Mouse (Mus musculus) ES-E14 (cell line): Measurements from ENCODE around the gene Lysmd4.

Source experiments
- HCFC1 ChIP-seq: IDR thresholded peaks from 2 replicates; pipeline ENCODE4 v1.6.1; 2012; ENCODE audit warnings: low read length, inconsistent platforms, borderline replicate concordance; ENCODE audit not compliant: insufficient read depth
- MAFK ChIP-seq: IDR thresholded peaks from 2 replicates; pipeline ENCODE4 v1.6.1; 2014; ENCODE audit warnings: mild to moderate bottlenecking, low read depth, low read length, inconsistent platforms; ENCODE audit not compliant: insufficient read depth
- ZC3H11A ChIP-seq: IDR thresholded peaks from 2 replicates; pipeline ENCODE4 v1.6.1; 2012; ENCODE audit warnings: low read depth, mild to moderate bottlenecking, inconsistent platforms, low read length, borderline replicate concordance
- ZNF384 ChIP-seq: IDR thresholded peaks from 2 replicates; pipeline ENCODE4 v1.6.1; 2012; ENCODE audit warnings: low read depth, low read length, inconsistent platforms

DNA sequence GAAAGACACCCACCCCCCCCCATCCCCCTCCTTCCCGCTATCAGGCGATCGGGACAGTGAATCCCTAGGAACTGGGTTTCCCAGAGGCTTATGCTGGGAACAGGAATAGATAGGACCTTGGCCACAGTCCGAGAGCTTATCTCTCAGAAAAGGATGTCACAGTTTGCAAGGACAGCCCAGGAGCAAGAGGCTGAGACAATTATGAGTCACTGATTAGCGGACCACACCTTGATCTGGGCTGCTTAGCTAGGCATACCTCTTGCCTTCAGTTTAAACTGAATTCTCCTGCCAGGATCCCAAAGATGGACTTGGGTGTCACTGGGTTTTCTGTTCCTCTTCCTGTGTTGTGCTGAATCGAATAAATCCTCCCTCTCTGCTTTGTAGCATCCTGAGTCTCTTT lies 6.0 kb upstream of the Lysmd4 start:
- TF ChIP-seq ZNF384, result no peak
- no peak for TF ChIP-seq MAFK
- no peak for TF ChIP-seq HCFC1
- TF ChIP-seq ZC3H11A, result no peak
